Mouse (Mus musculus) small intestine, adult 2 months (tissue): ENCODE measurements around the gene Dnase1l2.
A peak's percentile ranks its signal among the peaks of the same experiment; 100 is the strongest.

Experiments used
- CTCF ChIP-seq: fragments of 200-500 bp; IDR thresholded peaks from 2 replicates; pipeline ENCODE4 v1.5.1; 2012; ENCODE audit warnings: low read depth, mild to moderate bottlenecking, control low read depth, inconsistent platforms, low read length, moderate library complexity, mixed read lengths; ENCODE audit not compliant: insufficient replicate concordance, insufficient read length; ENCODE audit errors: extremely low read depth
- POLR2A ChIP-seq: fragments of 200-500 bp; IDR thresholded peaks from 2 replicates; pipeline ENCODE4 v1.6.1; 2012; ENCODE audit warnings: low read depth, mild to moderate bottlenecking, control low read depth, inconsistent platforms, low read length, moderate library complexity

GRCm38 (mm10) chr17:24391149-24391548 is 51.8 kb downstream of the Dnase1l2 start:
- TF ChIP-seq CTCF, result peak; percentile 41; the same call in 1 of the 2 replicates
- no peak for TF ChIP-seq POLR2A
